Mouse (Mus musculus): ENCODE measurements around the gene Slc37a1. TPM values are rescaled to one million over a fixed set of nuclear protein-coding genes. Genes with fewer than 3 reads are reported as not detected.

Gene Slc37a1
- polyA plus RNA-seq, 1 experiment from 2014 or later, result 6.9 TPM

DNA sequence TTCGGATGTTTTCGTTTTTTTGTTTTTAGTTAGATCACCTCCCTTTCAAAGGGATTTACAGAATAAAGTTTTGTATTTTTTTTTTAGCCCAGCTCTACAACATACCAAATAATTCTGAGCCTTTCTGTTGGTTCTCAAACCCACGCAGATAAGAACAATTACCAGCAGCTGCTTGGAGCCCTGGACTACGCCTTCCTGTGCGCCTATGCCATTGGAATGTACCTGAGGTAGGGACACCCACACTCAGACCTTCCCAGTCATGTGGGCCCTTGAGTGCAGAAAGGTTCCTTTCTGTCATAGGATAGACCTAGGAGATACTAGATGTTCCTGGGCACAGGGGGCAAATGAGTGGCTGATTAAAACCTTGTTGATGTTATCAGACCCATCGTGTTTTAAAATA lies 29.4 kb downstream of the Slc37a1 start:
- Histone ChIP-seq H3K4me1 (ENCODE audit: control insufficient read depth, insufficient read depth, low read length) (0 out of 2 replicates have a peak, but pooled peaks cover 5% of the 10 kb centered on the region), H3K4me2 (ENCODE audit: low read length) (no peak overlapping the region), H3K9ac (ENCODE audit: low read length) (no peak overlapping the region), H3K27ac (ENCODE audit: low read depth, low read length) (no peak overlapping the region), H3K4me3 (ENCODE audit: low read depth, low read length) (no peak overlapping the region), H3K27me3 (replicated peaks; ENCODE audit: control insufficient read depth, insufficient read depth, low read length) (no peaks in the 10 kb centered on the region), H3K36me3 (ENCODE audit: control insufficient read depth, insufficient read depth, low read length) (0 out of 2 replicates have a peak, but pooled peaks cover 3% of the 10 kb centered on the region), H3K9me3 (replicated peaks; ENCODE audit: control insufficient read depth, low read length) (no peaks in the 10 kb centered on the region)
- DNase-seq (ENCODE audit: low spot score) (no peak), ATAC-seq (no peak)
- WGBS, result 71% methylated on average over 6 of the region's 6 CpGs

- Histone ChIP-seq H3K27me3 (replicated peaks; ENCODE audit: control insufficient read depth, insufficient read depth, low read length) (no peaks in the 10 kb centered on the region), H3K27ac (ENCODE audit: low read depth, low read length) (no peak overlapping the region), H3K9me3 (replicated peaks; ENCODE audit: control insufficient read depth, low read length) (no peaks in the 10 kb centered on the region), H3K36me3 (ENCODE audit: control insufficient read depth, insufficient read depth, low read length) (0 out of 2 replicates have a peak, but pooled peaks cover 3% of the 10 kb centered on the region), H3K4me1 (ENCODE audit: control insufficient read depth, insufficient read depth, low read length) (0 out of 2 replicates have a peak, but pooled peaks cover 5% of the 10 kb centered on the region), H3K4me2 (ENCODE audit: low read length) (no peak overlapping the region), H3K9ac (ENCODE audit: low read length) (no peak overlapping the region), H3K4me3 (ENCODE audit: low read depth, low read length) (no peak overlapping the region)
- ATAC-seq (no peak), DNase-seq (ENCODE audit: low spot score) (no peak)
- WGBS, result 95% methylated on average over 3 of the region's 3 CpGs
Observed at GRCm38 (mm10) chr17:31316998-31317397, 30.4 kb downstream of the Slc37a1 start.

GRCm38 (mm10) chr17:31317521-31318272 lies 31.1 kb downstream of the Slc37a1 start:
- H3K4me3 ChIP-seq (ENCODE audit: low read depth, low read length), result no peak overlapping the region
- H3K27me3 ChIP-seq (replicated peaks; ENCODE audit: control insufficient read depth, insufficient read depth, low read length), result no peaks in the 10 kb centered on the region
- no peak overlapping the region for H3K4me2 ChIP-seq (ENCODE audit: low read length)
- no peak overlapping the region for H3K27ac ChIP-seq (ENCODE audit: low read depth, low read length)
- 51% methylated on average over 22 of the region's 22 CpGs for WGBS
- no peak for DNase-seq (ENCODE audit: low spot score)
- no peak for ATAC-seq
- 0 out of 2 replicates have a peak, but pooled peaks cover 5% of the 10 kb centered on the region for H3K4me1 ChIP-seq (ENCODE audit: control insufficient read depth, insufficient read depth, low read length)
- 0 out of 2 replicates have a peak, but pooled peaks cover 3% of the 10 kb centered on the region for H3K36me3 ChIP-seq (ENCODE audit: control insufficient read depth, insufficient read depth, low read length)
- no peaks in the 10 kb centered on the region for H3K9me3 ChIP-seq (replicated peaks; ENCODE audit: control insufficient read depth, low read length)
- H3K9ac ChIP-seq (ENCODE audit: low read length), result no peak overlapping the region

DNA sequence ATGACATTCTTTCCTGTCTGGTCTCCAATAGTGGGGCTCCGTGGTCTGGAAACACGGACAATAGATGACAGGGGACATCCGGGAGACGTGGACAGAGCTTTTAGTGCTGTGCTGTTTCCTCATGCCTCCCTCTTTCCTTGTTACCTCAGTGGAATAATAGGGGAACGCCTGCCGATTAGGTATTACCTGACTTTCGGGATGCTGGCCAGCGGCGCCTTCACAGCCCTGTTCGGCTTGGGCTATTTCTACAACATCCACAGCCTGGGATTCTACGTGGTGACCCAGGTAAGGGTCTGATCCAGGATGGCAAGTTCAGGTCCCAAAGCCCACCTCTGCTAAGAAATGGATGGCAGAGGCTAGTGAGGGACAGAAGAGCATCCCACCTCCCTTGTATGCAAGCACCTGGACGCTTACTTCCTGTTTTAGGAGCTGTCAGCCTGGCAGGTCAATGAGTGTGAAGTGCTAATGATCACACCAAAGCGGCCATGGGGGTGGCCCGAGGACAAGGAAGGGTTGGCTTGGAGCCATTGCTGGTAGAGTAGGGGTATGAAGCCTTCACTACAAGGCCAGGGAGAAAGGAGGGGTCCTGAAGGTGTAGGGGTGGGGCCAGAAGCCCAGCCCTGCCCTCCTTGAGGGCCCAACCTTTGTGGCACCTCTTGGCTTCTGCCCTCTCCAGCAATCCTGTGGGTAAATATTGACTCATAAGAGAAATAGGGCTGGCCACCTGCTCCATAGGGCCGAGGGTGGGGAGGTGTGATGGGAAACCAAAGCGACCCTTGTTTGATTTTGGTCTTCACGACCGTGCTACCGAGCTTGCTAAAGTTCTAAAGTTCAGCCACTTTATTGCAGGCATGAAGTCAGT lies 32.5 kb downstream of the Slc37a1 start:
- Histone ChIP-seq H3K27ac (ENCODE audit: low read depth, low read length) (no peak overlapping the region), H3K4me1 (ENCODE audit: control insufficient read depth, insufficient read depth, low read length) (0 out of 2 replicates have a peak, but pooled peaks cover 5% of the 10 kb centered on the region), H3K27me3 (replicated peaks; ENCODE audit: control insufficient read depth, insufficient read depth, low read length) (no peaks in the 10 kb centered on the region), H3K4me3 (ENCODE audit: low read depth, low read length) (no peak overlapping the region), H3K4me2 (ENCODE audit: low read length) (no peak overlapping the region), H3K9me3 (replicated peaks; ENCODE audit: control insufficient read depth, low read length) (no peaks in the 10 kb centered on the region), H3K9ac (ENCODE audit: low read length) (no peak overlapping the region), H3K36me3 (ENCODE audit: control insufficient read depth, insufficient read depth, low read length) (0 out of 2 replicates have a peak, but pooled peaks cover 3% of the 10 kb centered on the region)
- ATAC-seq (no peak), DNase-seq (ENCODE audit: low spot score) (no peak)
- 92% methylated on average over 19 of the region's 19 CpGs for WGBS

- ATAC-seq (no peak), DNase-seq (ENCODE audit: low spot score) (no peak)
- Histone ChIP-seq H3K4me3 (ENCODE audit: low read depth, low read length) (no peak overlapping the region), H3K27ac (ENCODE audit: low read depth, low read length) (no peak overlapping the region), H3K9me3 (replicated peaks; ENCODE audit: control insufficient read depth, low read length) (no peaks in the 10 kb centered on the region), H3K4me2 (ENCODE audit: low read length) (no peak overlapping the region), H3K9ac (ENCODE audit: low read length) (no peak overlapping the region), H3K4me1 (ENCODE audit: control insufficient read depth, insufficient read depth, low read length) (no peaks in the 10 kb centered on the region), H3K36me3 (ENCODE audit: control insufficient read depth, insufficient read depth, low read length) (0 out of 2 replicates have a peak, but pooled peaks cover 3% of the 10 kb centered on the region), H3K27me3 (replicated peaks; ENCODE audit: control insufficient read depth, insufficient read depth, low read length) (no peaks in the 10 kb centered on the region)
- WGBS, result 78% methylated on average over 12 of the region's 12 CpGs
Observed at GRCm38 (mm10) chr17:31321425-31321824, 34.8 kb downstream of the Slc37a1 start.

- H3K4me1 ChIP-seq (ENCODE audit: control insufficient read depth, insufficient read depth, low read length), result no peaks in the 10 kb centered on the region
- no peak overlapping the region for H3K9ac ChIP-seq (ENCODE audit: low read length)
- H3K27ac ChIP-seq (ENCODE audit: low read depth, low read length), result no peak overlapping the region
- ATAC-seq (no peak), DNase-seq (ENCODE audit: low spot score) (no peak)
- H3K4me2 ChIP-seq (ENCODE audit: low read length), result no peak overlapping the region
- no peak overlapping the region for H3K4me3 ChIP-seq (ENCODE audit: low read depth, low read length)
- H3K27me3 ChIP-seq (replicated peaks; ENCODE audit: control insufficient read depth, insufficient read depth, low read length), result no peaks in the 10 kb centered on the region
- WGBS, result 84% methylated on average over 4 of the region's 4 CpGs
- 0 out of 2 replicates have a peak, but pooled peaks cover 3% of the 10 kb centered on the region for H3K36me3 ChIP-seq (ENCODE audit: control insufficient read depth, insufficient read depth, low read length)
- H3K9me3 ChIP-seq (replicated peaks; ENCODE audit: control insufficient read depth, low read length), result no peaks in the 10 kb centered on the region
Observed at GRCm38 (mm10) chr17:31322446-31322845, 35.9 kb downstream of the Slc37a1 start.

DNA sequence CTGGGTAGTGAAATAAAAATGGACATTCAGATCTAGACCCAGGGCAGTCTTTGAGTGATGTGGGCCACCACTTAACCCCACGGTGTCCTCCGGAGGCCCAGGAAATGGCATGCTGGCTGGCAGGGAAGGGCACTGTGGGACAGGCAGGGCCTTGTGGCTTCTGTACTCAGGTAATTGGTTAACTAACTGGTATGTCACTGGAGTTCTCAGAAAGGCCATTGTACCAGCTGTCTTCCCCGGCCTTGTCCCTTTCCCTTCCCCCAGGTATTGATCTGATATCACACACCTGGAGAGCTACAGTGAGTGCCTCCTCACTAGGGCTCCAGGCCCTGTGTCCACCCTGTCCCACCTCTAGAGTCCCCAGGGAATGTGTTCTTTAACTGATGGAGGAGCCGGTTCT lies 36.8 kb downstream of the Slc37a1 start:
- 90% methylated on average over 4 of the region's 4 CpGs for WGBS
- ATAC-seq, result no peak
- no peak overlapping the region for H3K9ac ChIP-seq (ENCODE audit: low read length)

DNA sequence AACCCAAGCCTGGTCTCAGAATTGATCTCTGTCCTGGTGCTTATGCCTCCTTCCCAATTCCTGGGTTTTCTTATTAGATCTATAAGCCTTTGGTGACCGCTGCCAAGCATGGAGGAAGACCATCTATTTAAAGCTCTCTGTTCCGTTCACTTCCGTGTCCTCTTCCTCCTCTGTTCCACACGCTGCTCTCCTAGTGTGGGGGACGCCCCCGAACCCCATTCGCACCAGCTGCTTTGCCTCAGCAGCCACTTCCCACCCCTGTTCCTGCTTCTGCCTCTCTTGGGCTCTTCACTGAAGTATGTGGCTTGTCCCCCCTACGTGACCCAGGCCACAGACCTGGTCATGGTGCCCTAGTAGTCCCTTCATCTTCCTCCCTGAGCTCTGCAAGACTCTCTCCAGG lies 37.6 kb downstream of the Slc37a1 start:
- no peak overlapping the region for H3K27ac ChIP-seq (ENCODE audit: low read depth, low read length)
- H3K4me1 ChIP-seq (ENCODE audit: control insufficient read depth, insufficient read depth, low read length), result no peaks in the 10 kb centered on the region
- 0 out of 2 replicates have a peak, but pooled peaks cover under 1% of the 10 kb centered on the region for H3K36me3 ChIP-seq (ENCODE audit: control insufficient read depth, insufficient read depth, low read length)
- no peaks in the 10 kb centered on the region for H3K27me3 ChIP-seq (replicated peaks; ENCODE audit: control insufficient read depth, insufficient read depth, low read length)
- no peaks in the 10 kb centered on the region for H3K9me3 ChIP-seq (replicated peaks; ENCODE audit: control insufficient read depth, low read length)
- WGBS, result 94% methylated on average over 8 of the region's 8 CpGs
- H3K9ac ChIP-seq (ENCODE audit: low read length), result no peak overlapping the region
- ATAC-seq, result no peak
- no peak for DNase-seq (ENCODE audit: low spot score)
- H3K4me2 ChIP-seq (ENCODE audit: low read length), result no peak overlapping the region
- H3K4me3 ChIP-seq (ENCODE audit: low read depth, low read length), result no peak overlapping the region

More for the DNA sequence above, 36.8 kb downstream of the Slc37a1 start:
- Histone ChIP-seq H3K9me3 (replicated peaks; ENCODE audit: control insufficient read depth, low read length) (no peaks in the 10 kb centered on the region), H3K4me3 (ENCODE audit: low read depth, low read length) (no peak overlapping the region), H3K27me3 (replicated peaks; ENCODE audit: control insufficient read depth, insufficient read depth, low read length) (no peaks in the 10 kb centered on the region), H3K4me2 (ENCODE audit: low read length) (no peak overlapping the region), H3K4me1 (ENCODE audit: control insufficient read depth, insufficient read depth, low read length) (no peaks in the 10 kb centered on the region), H3K27ac (ENCODE audit: low read depth, low read length) (no peak overlapping the region), H3K36me3 (ENCODE audit: control insufficient read depth, insufficient read depth, low read length) (0 out of 2 replicates have a peak, but pooled peaks cover 3% of the 10 kb centered on the region)
- no peak for DNase-seq (ENCODE audit: low spot score)

Measured in forebrain, embryonic 14.5 days (tissue).